Mouse (Mus musculus) thymus, postnatal 10 days (tissue): Measurements from ENCODE around the gene Tmem59.
A peak's percentile ranks its signal among the peaks of the same experiment; 100 is the strongest.

ENCODE experiments used
- DNase-seq, 2 experiments: peaks; one replicate each; pipeline ENCODE4 v3.0.0; 2021; ENCODE audit warnings: low spot score in 2 of 2

Tmem59 gene

DNA sequence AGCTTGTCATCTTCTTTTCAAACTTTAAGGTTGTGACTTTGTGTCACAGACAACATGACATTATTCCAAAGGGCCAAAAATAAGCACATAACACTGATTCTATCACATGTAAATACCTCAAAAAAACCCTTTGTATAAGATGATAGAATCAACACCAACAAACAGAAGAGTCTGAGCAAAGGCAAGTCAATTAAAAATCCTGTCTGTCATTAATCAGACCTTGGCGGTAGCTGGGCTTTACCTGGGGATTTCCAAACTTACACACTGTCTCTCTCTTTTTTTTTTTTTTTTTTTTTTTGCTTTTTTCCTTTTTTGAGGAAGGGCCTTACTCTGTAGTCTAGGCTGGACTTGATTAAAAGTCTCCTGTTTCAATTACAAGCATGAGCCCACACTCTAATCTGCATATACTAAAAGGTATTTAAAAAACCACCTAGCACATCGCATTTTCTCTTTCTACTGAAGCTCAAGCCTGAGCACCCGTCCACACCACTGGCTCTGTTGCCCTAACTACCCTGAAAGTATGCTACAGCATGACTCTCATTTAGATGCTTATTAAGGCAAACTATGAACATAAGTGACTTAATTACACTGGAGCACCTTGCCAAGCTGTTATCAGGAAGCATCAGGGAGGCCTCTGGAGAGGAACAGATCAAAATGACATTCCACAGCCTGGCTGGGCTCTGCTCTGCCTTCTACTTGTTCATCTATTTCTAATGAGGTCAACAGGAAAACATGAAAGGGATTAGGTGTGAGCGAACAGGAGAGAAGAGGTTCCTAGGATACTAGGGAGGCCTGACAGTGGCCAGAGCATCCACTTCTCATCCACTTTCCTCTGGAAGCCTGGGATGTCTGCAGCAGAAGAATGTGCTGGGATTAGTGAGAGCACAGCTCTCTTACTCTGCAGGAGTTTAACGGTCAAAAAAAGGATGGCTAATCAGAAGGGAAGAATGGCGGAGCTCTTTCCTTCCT lies 65.5 kb downstream of the Tmem59 start:
- no peak for DNase-seq

DNA sequence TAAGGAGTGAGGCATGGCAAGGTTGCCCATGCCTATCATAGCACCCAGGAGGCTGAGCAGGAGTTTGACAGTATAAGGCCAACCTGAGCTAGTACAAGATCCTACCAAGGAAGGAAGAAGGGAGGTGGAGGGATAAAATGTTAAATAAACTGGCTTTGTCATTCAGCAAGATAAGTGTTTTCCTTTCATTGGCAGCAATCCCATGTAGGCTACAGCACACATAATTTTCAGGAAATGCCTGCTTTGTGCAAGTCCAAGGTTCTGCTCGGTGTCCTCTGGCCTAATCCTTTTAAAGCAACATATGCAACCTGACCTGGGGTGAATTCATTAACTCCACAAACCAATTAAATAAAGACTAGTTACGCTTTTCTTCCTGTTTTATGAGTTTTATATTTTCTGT lies 67.2 kb downstream of the Tmem59 start:
- DNase-seq = no peak

GRCm38 (mm10) chr4:107246040-107246439 lies 67.8 kb downstream of the Tmem59 start:
- DNase-seq = no peak

DNA sequence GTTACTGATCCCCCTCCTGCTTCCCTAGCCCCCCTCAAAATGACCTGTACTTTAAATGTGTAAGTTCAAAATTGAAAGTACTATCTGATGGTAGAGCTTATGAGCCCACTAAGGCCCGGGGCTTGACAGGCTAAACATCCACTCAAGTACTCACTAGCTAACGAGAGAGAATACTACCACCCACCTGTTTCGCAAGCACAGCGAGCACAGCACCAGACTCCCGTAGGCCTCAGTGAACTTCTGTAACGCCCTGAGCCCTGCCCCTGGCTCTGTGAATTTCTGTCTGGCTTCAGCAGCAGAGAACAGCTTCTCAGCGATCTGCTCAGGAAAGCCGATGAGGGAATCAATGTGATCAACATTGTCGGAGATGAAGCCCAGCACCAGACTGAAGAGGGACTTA lies 68.9 kb downstream of the Tmem59 start:
- DNase-seq = no peak

DNA sequence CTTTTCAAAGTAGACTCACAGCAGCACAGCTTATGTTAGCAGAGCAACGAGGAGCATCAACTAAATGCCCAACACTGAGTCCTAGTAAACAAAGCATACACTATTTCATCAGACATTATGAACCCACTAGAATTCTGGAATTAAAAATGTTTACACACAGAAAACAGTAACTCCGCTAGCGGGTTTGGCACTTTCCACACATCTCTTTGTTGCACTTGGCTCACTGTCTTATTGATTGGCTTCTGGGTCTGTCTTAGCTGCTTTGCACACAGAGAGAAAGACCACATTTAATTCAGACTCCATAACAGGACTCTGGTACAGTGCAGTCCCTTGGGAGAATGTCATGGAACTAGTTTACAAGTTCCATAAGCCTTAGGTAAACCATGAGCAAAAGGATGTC lies 69.9 kb downstream of the Tmem59 start:
- DNase-seq = no peak

GRCm38 (mm10) chr4:107249471-107249870 lies 71.3 kb downstream of the Tmem59 start:
- DNase-seq = peak; percentile 77 to 85

DNA sequence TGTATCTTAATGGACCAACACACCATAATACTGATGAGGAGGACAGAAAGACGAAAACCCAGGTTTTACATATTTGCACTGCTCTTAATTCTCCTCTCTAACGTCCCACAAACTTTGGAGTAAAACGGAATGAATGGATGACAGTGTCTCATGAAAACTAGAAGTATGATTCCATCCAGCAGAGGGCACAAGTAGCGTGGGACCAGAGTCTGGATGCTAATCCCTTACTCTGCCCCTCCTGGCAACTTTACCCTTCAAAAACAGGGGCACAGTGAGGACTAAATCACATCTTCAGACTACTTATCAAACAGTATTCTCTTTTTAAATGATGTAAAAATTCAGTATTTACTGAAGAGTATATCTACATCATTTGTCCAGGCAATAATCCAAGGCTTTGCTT lies 72.3 kb downstream of the Tmem59 start:
- DNase-seq = peak; percentile 28 to 71
